Mouse (Mus musculus): ENCODE data around the gene Gnai1.

- TF ChIP-seq CTCF (conservative IDR thresholded peaks at IDR 0.05; ENCODE audit: low read length), result no peak
- no peak for TF ChIP-seq POU5F1 (IDR thresholded peaks at IDR 0.05; ENCODE audit: borderline replicate concordance, low read length)
- TF ChIP-seq NANOG (IDR thresholded peaks at IDR 0.05; ENCODE audit: borderline replicate concordance, low read length), result no peak
Measured at GRCm38 (mm10) chr5:18359376-18360280, 527 bp downstream of the Gnai1 start.

Data from E14TG2a.4 (cell line).